Mouse (Mus musculus): Measurements from ENCODE around the gene Lcn10.

DNA sequence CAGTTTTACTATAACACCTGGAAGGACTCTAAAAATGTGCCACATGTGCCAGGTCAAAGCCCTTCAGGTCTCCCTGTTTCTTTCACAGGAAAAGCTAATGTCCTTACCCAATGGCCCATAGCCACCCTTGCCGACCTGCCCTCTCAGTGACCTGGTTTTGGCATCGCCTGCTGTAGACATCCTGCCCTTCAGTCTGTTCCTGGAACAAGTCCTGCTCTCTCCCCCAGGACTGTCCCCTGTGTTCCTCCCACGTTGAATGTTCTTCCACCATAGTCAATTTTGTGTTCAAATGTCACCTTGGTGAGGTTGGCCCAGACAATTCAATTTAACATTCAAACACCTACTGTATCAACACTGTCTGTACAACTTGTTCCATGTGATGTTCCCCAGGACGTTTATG, 14.4 kb downstream of the Lcn10 start:
- TF ChIP-seq HCFC1 (IDR thresholded peaks at IDR 0.05; ENCODE audit: borderline replicate concordance, insufficient read depth, low read length) (no peak), ZNF384 (IDR thresholded peaks at IDR 0.05; ENCODE audit: low read depth, low read length) (no peak), CHD2 (IDR thresholded peaks at IDR 0.05; ENCODE audit: low read depth, low read length) (no peak)

Measured in ES-E14 (cell line).